Mouse (Mus musculus) forebrain, embryonic 14.5 days (tissue): ENCODE results near the gene Acadsb. TPM values are rescaled to one million over a fixed set of nuclear protein-coding genes. Genes with fewer than 3 reads are reported as not detected.

Source experiments
- ATAC-seq: fragments of 200-750 bp; cut with Nextera tagmentation; 2 replicates; pipeline ENCODE4 v1.8.0; 2017; ENCODE audit warnings: mild to moderate bottlenecking, moderate library complexity
- DNase-seq: peaks from one replicate; pipeline ENCODE4 v3.0.0-alpha.2; 2015; ENCODE audit warnings: low spot score
- H3K27ac ChIP-seq: fragments of 300-500 bp; sonication (generic); 2 replicates; pipeline ENCODE4 v1.5.1; 2014; ENCODE audit warnings: low read depth, mild to moderate bottlenecking, control low read depth, low read length, moderate library complexity
- H3K27me3 ChIP-seq: fragments of 300-500 bp; sonication (generic); replicated peaks from 2 replicates; pipeline ENCODE4 v1.6.1; 2014; ENCODE audit warnings: low read length, control low read depth, mixed read lengths; ENCODE audit not compliant: control insufficient read depth, insufficient read depth
- H3K36me3 ChIP-seq: fragments of 300-500 bp; sonication (generic); 2 replicates; pipeline ENCODE4 v1.6.1; 2014; ENCODE audit warnings: low read length, control low read depth; ENCODE audit not compliant: control insufficient read depth, insufficient read depth
- H3K4me1 ChIP-seq: fragments of 300-500 bp; sonication (generic); 2 replicates; pipeline ENCODE4 v1.6.1; 2014; ENCODE audit warnings: antibody characterized with exemption, low read length, control low read depth; ENCODE audit not compliant: control insufficient read depth, insufficient read depth
- H3K4me2 ChIP-seq: fragments of 300-500 bp; sonication (generic); 2 replicates; pipeline ENCODE4 v1.6.1; 2014; ENCODE audit warnings: mild to moderate bottlenecking, control low read depth, low read length
- H3K4me3 ChIP-seq: fragments of 300-500 bp; sonication (generic); 2 replicates; pipeline ENCODE4 v1.5.1; 2014; ENCODE audit warnings: low read depth, low read length, control low read depth
- H3K9ac ChIP-seq: fragments of 300-500 bp; sonication (generic); 2 replicates; pipeline ENCODE4 v1.6.1; 2014; ENCODE audit warnings: mild to moderate bottlenecking, low read length, control low read depth, moderate library complexity
- H3K9me3 ChIP-seq: fragments of 300-500 bp; sonication (generic); replicated peaks from 2 replicates; pipeline ENCODE4 v1.6.1; 2016; ENCODE audit warnings: low read length, control low read depth, mixed read lengths; ENCODE audit not compliant: control insufficient read depth
- WGBS: fragments of 180-500 bp; shearing (Covaris S2); extraction: QIAGEN DNeasy Blood & Tissue Kit; methylation state at CpG from one replicate; pipeline ENCODE4 v1.1.7; 2014; 5-methylcytosine and 5-hydroxymethylcytosine counted together
- polyA plus RNA-seq: library from polyadenylated mRNA; unstranded; fragments of >200 nt; fragmentation: Nextera tagmentation; extraction: Ambion mirVana; gene quantifications from 2 replicates; pipeline ENCODE4 v1.2.1, GENCODE M21; 2014

The Acadsb gene
- polyA plus RNA-seq, 1 experiment from 2014 or later = 98.6 TPM

- Histone ChIP-seq H3K4me1 (no peaks in the 10 kb centered on the region), H3K36me3 (peaks cover 21% of the 10 kb centered on the region), H3K9me3 (no peaks in the 10 kb centered on the region), H3K27me3 (no peaks in the 10 kb centered on the region), H3K27ac (no peak overlapping the region), H3K9ac (no peak overlapping the region), H3K4me2 (no peak overlapping the region), H3K4me3 (no peak overlapping the region)
- no peak for ATAC-seq
- DNase-seq = peak; percentile 10
- WGBS = 74% methylated on average over 1 of the region's 1 CpGs
Observed at GRCm38 (mm10) chr7:131434276-131434675, 23.9 kb downstream of the Acadsb start.

GRCm38 (mm10) chr7:131437051-131437450, 26.6 kb downstream of the Acadsb start:
- ATAC-seq (no peak), DNase-seq (no peak)
- H3K4me2 ChIP-seq = no peak overlapping the region
- H3K27me3 ChIP-seq = no peaks in the 10 kb centered on the region
- H3K36me3 ChIP-seq = peaks cover 14% of the 10 kb centered on the region; the same call in 1 of the 2 replicates
- no peak overlapping the region for H3K27ac ChIP-seq
- H3K4me1 ChIP-seq = no peaks in the 10 kb centered on the region
- WGBS = 55% methylated on average over 3 of the region's 3 CpGs
- no peak overlapping the region for H3K9ac ChIP-seq
- H3K9me3 ChIP-seq = no peaks in the 10 kb centered on the region
- no peak overlapping the region for H3K4me3 ChIP-seq

- Histone ChIP-seq H3K9ac (no peak overlapping the region), H3K4me3 (no peak overlapping the region), H3K9me3 (no peaks in the 10 kb centered on the region), H3K27me3 (0 out of 2 replicates have a peak, but pooled peaks cover 3% of the 10 kb centered on the region), H3K36me3 (no peaks in the 10 kb centered on the region), H3K4me2 (no peak overlapping the region), H3K4me1 (no peaks in the 10 kb centered on the region), H3K27ac (no peak overlapping the region)
- WGBS = 94% methylated on average over 5 of the region's 5 CpGs
- DNase-seq = no peak
- no peak for ATAC-seq
Observed at GRCm38 (mm10) chr7:131456714-131457113, 46.3 kb downstream of the Acadsb start.

GRCm38 (mm10) chr7:131465117-131465601, 54.8 kb downstream of the Acadsb start:
- Histone ChIP-seq H3K27ac (no peak overlapping the region), H3K9ac (no peak overlapping the region), H3K4me3 (no peak overlapping the region), H3K4me2 (no peak overlapping the region), H3K9me3 (no peaks in the 10 kb centered on the region), H3K4me1 (peaks cover 15% of the 10 kb centered on the region), H3K27me3 (peaks cover 57% of the 10 kb centered on the region), H3K36me3 (no peaks in the 10 kb centered on the region)
- ATAC-seq (peak; percentile 91), DNase-seq (peak; percentile 92)
- WGBS = 3% methylated on average over 3 of the region's 3 CpGs

- no peak for ATAC-seq
- 6% methylated on average over 3 of the region's 3 CpGs for WGBS
- no peaks in the 10 kb centered on the region for H3K9me3 ChIP-seq
- peaks cover 15% of the 10 kb centered on the region for H3K4me1 ChIP-seq
- peaks cover 62% of the 10 kb centered on the region for H3K27me3 ChIP-seq
- no peaks in the 10 kb centered on the region for H3K36me3 ChIP-seq
- no peak overlapping the region for H3K9ac ChIP-seq
- H3K4me3 ChIP-seq = no peak overlapping the region
- DNase-seq = no peak
- H3K27ac ChIP-seq = no peak overlapping the region
- H3K4me2 ChIP-seq = no peak overlapping the region
Observed at GRCm38 (mm10) chr7:131465735-131466134, 55.3 kb downstream of the Acadsb start.

GRCm38 (mm10) chr7:131467312-131467711, 56.9 kb downstream of the Acadsb start:
- Histone ChIP-seq H3K4me3 (no peak overlapping the region), H3K27me3 (peaks cover 62% of the 10 kb centered on the region), H3K36me3 (no peaks in the 10 kb centered on the region), H3K4me2 (no peak overlapping the region), H3K27ac (no peak overlapping the region), H3K4me1 (peaks cover 15% of the 10 kb centered on the region), H3K9me3 (no peaks in the 10 kb centered on the region), H3K9ac (no peak overlapping the region)
- 86% methylated on average over 3 of the region's 3 CpGs for WGBS
- no peak for DNase-seq
- ATAC-seq = no peak

- no peak for ATAC-seq
- peaks cover 48% of the 10 kb centered on the region for H3K27me3 ChIP-seq
- no peak overlapping the region for H3K4me3 ChIP-seq
- DNase-seq = no peak
- H3K36me3 ChIP-seq = no peaks in the 10 kb centered on the region
- H3K4me2 ChIP-seq = no peak overlapping the region
- peaks cover 11% of the 10 kb centered on the region for H3K4me1 ChIP-seq
- H3K9me3 ChIP-seq = no peaks in the 10 kb centered on the region
- H3K9ac ChIP-seq = no peak overlapping the region
- no peak overlapping the region for H3K27ac ChIP-seq
- WGBS = 71% methylated on average over 3 of the region's 3 CpGs
Observed at GRCm38 (mm10) chr7:131469506-131469905, 59.1 kb downstream of the Acadsb start.

GRCm38 (mm10) chr7:131471551-131471950, 61.1 kb downstream of the Acadsb start:
- H3K27ac ChIP-seq = no peak overlapping the region
- H3K27me3 ChIP-seq = peaks cover 40% of the 10 kb centered on the region
- DNase-seq (no peak), ATAC-seq (no peak)
- H3K4me3 ChIP-seq = no peak overlapping the region
- H3K4me1 ChIP-seq = no peaks in the 10 kb centered on the region
- no peak overlapping the region for H3K9ac ChIP-seq
- no peaks in the 10 kb centered on the region for H3K36me3 ChIP-seq
- no peak overlapping the region for H3K4me2 ChIP-seq
- H3K9me3 ChIP-seq = no peaks in the 10 kb centered on the region
- WGBS = 89% methylated on average over 5 of the region's 5 CpGs

- H3K4me1 ChIP-seq = no peaks in the 10 kb centered on the region
- no peaks in the 10 kb centered on the region for H3K36me3 ChIP-seq
- no peak overlapping the region for H3K4me2 ChIP-seq
- ATAC-seq (no peak), DNase-seq (no peak)
- WGBS = 30% methylated on average over 8 of the region's 8 CpGs
- H3K4me3 ChIP-seq = no peak overlapping the region
- no peak overlapping the region for H3K9ac ChIP-seq
- peaks cover 14% of the 10 kb centered on the region for H3K27me3 ChIP-seq
- H3K9me3 ChIP-seq = no peaks in the 10 kb centered on the region
- H3K27ac ChIP-seq = no peak overlapping the region
Observed at GRCm38 (mm10) chr7:131477140-131477539, 66.7 kb downstream of the Acadsb start.
